Mouse (Mus musculus) testis, adult 2 months (tissue): Measurements from ENCODE around the gene Ptpru.

Source experiments
- CTCF ChIP-seq: fragments of 200-500 bp; IDR thresholded peaks from 2 replicates; pipeline ENCODE4 v1.5.1; 2012; ENCODE audit warnings: low read depth, mild to moderate bottlenecking, inconsistent platforms, low read length, moderate library complexity; ENCODE audit not compliant: control insufficient read depth, insufficient read depth, insufficient replicate concordance
- POLR2A ChIP-seq: fragments of 200-500 bp; IDR thresholded peaks from 2 replicates; pipeline ENCODE4 v1.6.1; 2012; ENCODE audit warnings: low read depth, mild to moderate bottlenecking, inconsistent platforms, low read length, moderate library complexity; ENCODE audit not compliant: control insufficient read depth

GRCm38 (mm10) chr4:131822583-131822982 is 15.5 kb downstream of the Ptpru start:
- TF ChIP-seq CTCF (no peak), POLR2A (no peak)
